Mouse (Mus musculus): Measurements from ENCODE around the gene Nup210l.

Gene Nup210l

GRCm38 (mm10) chr3:90103938-90104337 lies at the start of gene Nup210l:
Nup210l (plus strand) TSS chr3:90104132.
- DNase-seq, result no peak

GRCm38 (mm10) chr3:90061549-90061948 lies 42.4 kb upstream of the Nup210l start:
- DNase-seq, result no peak

- DNase-seq, result no peak
Observed at GRCm38 (mm10) chr3:90062539-90062938, 41.4 kb upstream of the Nup210l start.

- no peak for DNase-seq
Observed at GRCm38 (mm10) chr3:90064383-90064782, 39.5 kb upstream of the Nup210l start.

- DNase-seq, result no peak
Observed at GRCm38 (mm10) chr3:90065553-90065952, 38.4 kb upstream of the Nup210l start.

GRCm38 (mm10) chr3:90067851-90068250 lies 36.1 kb upstream of the Nup210l start:
- no peak for DNase-seq

- DNase-seq, result no peak
Observed at GRCm38 (mm10) chr3:90069688-90070087, 34.2 kb upstream of the Nup210l start.

- DNase-seq, result no peak
Observed at GRCm38 (mm10) chr3:90072294-90072693, 31.6 kb upstream of the Nup210l start, which contains the start of gene Tpm3. Tpm3 (plus strand) TSS chr3:90072649.

GRCm38 (mm10) chr3:90076921-90077716 lies 26.8 kb upstream of the Nup210l start:
- peak; percentile 82 for DNase-seq

- DNase-seq, result no peak
Observed at GRCm38 (mm10) chr3:90078224-90078623, 25.7 kb upstream of the Nup210l start.

GRCm38 (mm10) chr3:90079133-90079762 lies 24.7 kb upstream of the Nup210l start:
- peak; percentile 82 for DNase-seq

GRCm38 (mm10) chr3:90079763-90080497 lies 24.0 kb upstream of the Nup210l start:
- peak; percentile 55 for DNase-seq

- no peak for DNase-seq
Observed at GRCm38 (mm10) chr3:90080498-90080863, 23.5 kb upstream of the Nup210l start.

GRCm38 (mm10) chr3:90081365-90082240 lies 22.3 kb upstream of the Nup210l start:
- no peak for DNase-seq

GRCm38 (mm10) chr3:90083034-90083433 lies 20.9 kb upstream of the Nup210l start:
- peak; percentile 21 for DNase-seq

GRCm38 (mm10) chr3:90083698-90084324 lies 20.1 kb upstream of the Nup210l start:
- peak; percentile 26 for DNase-seq

- DNase-seq, result no peak
Observed at GRCm38 (mm10) chr3:90084790-90085189, 19.1 kb upstream of the Nup210l start.

- no peak for DNase-seq
Observed at GRCm38 (mm10) chr3:90085281-90085680, 18.7 kb upstream of the Nup210l start.

GRCm38 (mm10) chr3:90086068-90086467 lies 17.9 kb upstream of the Nup210l start:
- no peak for DNase-seq

- no peak for DNase-seq
Observed at GRCm38 (mm10) chr3:90088617-90089016, 15.3 kb upstream of the Nup210l start.

GRCm38 (mm10) chr3:90090892-90091291 lies 13.0 kb upstream of the Nup210l start:
- no peak for DNase-seq

- no peak for DNase-seq
Observed at GRCm38 (mm10) chr3:90094453-90094852, 9.5 kb upstream of the Nup210l start.

Measured in right cerebral cortex, postnatal 4 days (tissue).